Mouse (Mus musculus) kidney, adult 2 months (tissue): ENCODE data around the gene Bcl7c. TPM values are rescaled to one million over a fixed set of nuclear protein-coding genes. Genes with fewer than 3 reads are reported as not detected.
"Not testable (repeated sequence)": the region's sequence is repeated elsewhere in the genome, so short reads cannot be mapped to it uniquely, and the experiment has no call there.

Source experiments
- DNase-seq: peaks from one replicate; pipeline ENCODE4 v3.0.0; 2021
- H3K27ac ChIP-seq: fragments of 200-500 bp; 2 replicates; pipeline ENCODE4 v1.5.1; 2012; ENCODE audit warnings: low read depth, low read length, control low read depth, inconsistent platforms; ENCODE audit not compliant: insufficient read depth
- H3K27me3 ChIP-seq: fragments of 200-500 bp; replicated peaks from 2 replicates; pipeline ENCODE4 v1.6.1; 2012; ENCODE audit warnings: mild to moderate bottlenecking, moderate library complexity, low read length, inconsistent platforms; ENCODE audit not compliant: control insufficient read depth, insufficient read depth
- H3K36me3 ChIP-seq: fragments of 200-500 bp; 2 replicates; pipeline ENCODE4 v1.6.1; 2012; ENCODE audit warnings: mild to moderate bottlenecking, moderate library complexity, low read length, inconsistent platforms; ENCODE audit not compliant: control insufficient read depth, insufficient read depth
- H3K4me1 ChIP-seq: fragments of 200-500 bp; 2 replicates; pipeline ENCODE4 v1.6.1; 2011; ENCODE audit warnings: low read length; ENCODE audit not compliant: control insufficient read depth, insufficient read depth
- H3K4me3 ChIP-seq: fragments of 200-500 bp; 2 replicates; pipeline ENCODE4 v1.5.1; 2011; ENCODE audit warnings: mild to moderate bottlenecking, low read depth, low read length, control low read depth; ENCODE audit not compliant: insufficient read depth
- CTCF ChIP-seq: fragments of 200-500 bp; conservative IDR thresholded peaks from 2 replicates; pipeline ENCODE4 v1.5.1; 2011; ENCODE audit warnings: low read depth, mild to moderate bottlenecking, control low read depth, low read length, moderate library complexity, mixed read lengths; ENCODE audit not compliant: insufficient read depth, insufficient read length
- POLR2A ChIP-seq: fragments of 200-500 bp; IDR thresholded peaks from one replicate; pipeline ENCODE4 v1.6.1; 2011; ENCODE audit warnings: low read depth, low read length, control low read depth
- WGBS: fragments of 180-500 bp; shearing (Covaris S2); methylation state at CpG from one replicate; pipeline ENCODE4 v1.1.7; 2018; 5-methylcytosine and 5-hydroxymethylcytosine counted together
- polyA plus RNA-seq: library from polyadenylated mRNA; depleted of rRNA; stranded (reverse); fragments of >200 nt; gene quantifications from 2 replicates; pipeline ENCODE4 v1.2.3, GENCODE M21; 2012

Bcl7c gene
- polyA plus RNA-seq, 1 experiment = 24.5 TPM

- WGBS = 35% methylated on average over 4 of the region's 4 CpGs
- TF ChIP-seq CTCF (peak; percentile 88), POLR2A (no peak)
- DNase-seq = peak; percentile 86
- Histone ChIP-seq H3K27me3 (no peaks in the 10 kb centered on the region), H3K27ac (no peak overlapping the region), H3K4me1 (peaks cover 5% of the 10 kb centered on the region; the same call in 1 of the 2 replicates), H3K36me3 (no peaks in the 10 kb centered on the region), H3K4me3 (no peak overlapping the region)
These were observed 51.8 kb downstream of the Bcl7c start for GRCm38 (mm10) chr7:127656946-127657345.

GRCm38 (mm10) chr7:127654318-127654717, 54.4 kb downstream of the Bcl7c start:
- Histone ChIP-seq H3K27me3 (no peaks in the 10 kb centered on the region), H3K27ac (no peak overlapping the region), H3K4me1 (peaks cover 9% of the 10 kb centered on the region; the same call in 1 of the 2 replicates), H3K36me3 (no peaks in the 10 kb centered on the region), H3K4me3 (no peak overlapping the region)
- no peak for TF ChIP-seq CTCF
- no peak for TF ChIP-seq POLR2A
- WGBS = 48% methylated on average over 10 of the region's 10 CpGs
- DNase-seq = peak; percentile 45

GRCm38 (mm10) chr7:127652050-127652449, 56.7 kb downstream of the Bcl7c start:
- Histone ChIP-seq H3K4me1 (peaks cover 9% of the 10 kb centered on the region; the same call in 1 of the 2 replicates), H3K36me3 (no peaks in the 10 kb centered on the region), H3K27me3 (no peaks in the 10 kb centered on the region), H3K4me3 (no peak overlapping the region; the same call in 1 of the 2 replicates), H3K27ac (peak overlapping the region; percentile 47)
- WGBS = 2% methylated on average over 18 of the region's 18 CpGs
- TF ChIP-seq CTCF (no peak), POLR2A (no peak)
- DNase-seq = peak; percentile 53

- H3K4me3 ChIP-seq = no peak overlapping the region; the same call in 1 of the 2 replicates
- H3K27me3 ChIP-seq = no peaks in the 10 kb centered on the region
- H3K27ac ChIP-seq = peak overlapping the region; percentile 47
- DNase-seq = no peak
- H3K36me3 ChIP-seq = no peaks in the 10 kb centered on the region
- peaks cover 9% of the 10 kb centered on the region; the same call in 1 of the 2 replicates for H3K4me1 ChIP-seq
- WGBS = 54% methylated on average over 2 of the region's 3 CpGs
- no peak for TF ChIP-seq CTCF
- TF ChIP-seq POLR2A = no peak
These were observed 57.1 kb downstream of the Bcl7c start for GRCm38 (mm10) chr7:127651624-127652023.

GRCm38 (mm10) chr7:127649206-127649605, 59.5 kb downstream of the Bcl7c start:
- 48% methylated on average over 6 of the region's 6 CpGs for WGBS
- no peak overlapping the region for H3K27ac ChIP-seq
- H3K27me3 ChIP-seq = no peaks in the 10 kb centered on the region
- no peaks in the 10 kb centered on the region for H3K36me3 ChIP-seq
- peaks cover 9% of the 10 kb centered on the region; the same call in 1 of the 2 replicates for H3K4me1 ChIP-seq
- H3K4me3 ChIP-seq = no peak overlapping the region
- TF ChIP-seq CTCF = no peak
- no peak for TF ChIP-seq POLR2A
- peak; percentile 56 for DNase-seq

GRCm38 (mm10) chr7:127648516-127649201, 60.1 kb downstream of the Bcl7c start:
- no peak overlapping the region for H3K27ac ChIP-seq
- H3K36me3 ChIP-seq = no peaks in the 10 kb centered on the region
- no peak for TF ChIP-seq POLR2A
- no peak for TF ChIP-seq CTCF
- H3K27me3 ChIP-seq = no peaks in the 10 kb centered on the region
- H3K4me1 ChIP-seq = peaks cover 9% of the 10 kb centered on the region; the same call in 1 of the 2 replicates
- WGBS = 33% methylated on average over 4 of the region's 4 CpGs
- DNase-seq = peak; percentile 43
- H3K4me3 ChIP-seq = no peak overlapping the region

- DNase-seq = peak; percentile 65
- H3K27me3 ChIP-seq, H3K4me3 ChIP-seq, H3K4me1 ChIP-seq, H3K27ac ChIP-seq, H3K36me3 ChIP-seq: not testable (repeated sequence)
- WGBS = 71% methylated on average over 7 of the region's 7 CpGs
These were observed 61.2 kb downstream of the Bcl7c start for GRCm38 (mm10) chr7:127647576-127647975.
